Mouse (Mus musculus): ENCODE measurements around the gene Tns3.

Tns3 gene

GRCm38 (mm10) chr11:8664393-8664743 is at the start of gene Tns3:
Gene Tns3, minus strand, starts transcription at chr11:8664535.
- in situ Hi-C loops (cut with MboI, MseI), result no loop called here

- in situ Hi-C loops (cut with MboI, MseI), result no loop called here
These were observed 42.1 kb upstream of the Tns3 start for GRCm38 (mm10) chr11:8706246-8707041.

DNA sequence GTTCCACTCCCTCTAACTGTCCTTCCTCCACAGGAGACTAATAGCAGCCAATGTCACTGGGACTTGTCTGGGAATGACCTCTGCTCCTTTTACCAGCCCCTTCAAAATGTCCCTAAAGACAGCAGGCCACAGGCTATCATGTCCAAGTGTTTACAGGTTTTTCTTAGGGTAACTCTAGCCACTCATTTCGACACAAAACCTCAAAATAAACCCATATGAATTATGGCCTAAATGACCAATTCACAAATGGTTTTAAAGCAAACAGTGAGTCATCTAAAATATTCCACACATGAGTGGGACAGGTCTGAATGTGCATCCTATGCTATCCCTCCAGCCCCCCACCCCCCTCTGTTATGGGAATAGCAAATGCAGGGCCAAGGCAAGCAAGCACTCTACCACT is 40.8 kb upstream of the Tns3 start:
- in situ Hi-C loops (cut with MboI, MseI), result no loop called here

- in situ Hi-C loops (cut with MboI, MseI), result no loop called here
These were observed 39.5 kb upstream of the Tns3 start for GRCm38 (mm10) chr11:8703876-8704275.

DNA sequence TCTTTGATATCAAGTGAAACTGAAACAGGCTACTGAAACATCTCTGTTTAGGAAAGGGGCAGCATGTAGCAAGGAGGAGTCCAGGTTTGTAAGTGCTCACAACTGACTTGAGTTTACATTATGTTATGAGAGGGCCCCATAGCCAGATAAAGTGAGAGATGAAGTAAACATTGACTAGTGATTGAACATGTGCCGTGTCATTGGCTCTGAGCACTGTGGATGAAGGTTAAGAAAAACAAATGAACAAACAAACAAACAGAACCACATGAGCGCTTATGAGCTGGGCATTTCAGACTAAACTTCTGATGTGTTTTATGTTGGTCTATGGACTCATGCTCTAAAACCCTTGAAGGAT is 38.2 kb upstream of the Tns3 start:
- in situ Hi-C loops (cut with MboI, MseI), result no loop called here

- in situ Hi-C loops (cut with MboI, MseI), result no loop called here
These were observed 37.7 kb upstream of the Tns3 start for GRCm38 (mm10) chr11:8701845-8702531.

GRCm38 (mm10) chr11:8701400-8701799 is 37.1 kb upstream of the Tns3 start:
- in situ Hi-C loops (cut with MboI, MseI), result no loop called here

DNA sequence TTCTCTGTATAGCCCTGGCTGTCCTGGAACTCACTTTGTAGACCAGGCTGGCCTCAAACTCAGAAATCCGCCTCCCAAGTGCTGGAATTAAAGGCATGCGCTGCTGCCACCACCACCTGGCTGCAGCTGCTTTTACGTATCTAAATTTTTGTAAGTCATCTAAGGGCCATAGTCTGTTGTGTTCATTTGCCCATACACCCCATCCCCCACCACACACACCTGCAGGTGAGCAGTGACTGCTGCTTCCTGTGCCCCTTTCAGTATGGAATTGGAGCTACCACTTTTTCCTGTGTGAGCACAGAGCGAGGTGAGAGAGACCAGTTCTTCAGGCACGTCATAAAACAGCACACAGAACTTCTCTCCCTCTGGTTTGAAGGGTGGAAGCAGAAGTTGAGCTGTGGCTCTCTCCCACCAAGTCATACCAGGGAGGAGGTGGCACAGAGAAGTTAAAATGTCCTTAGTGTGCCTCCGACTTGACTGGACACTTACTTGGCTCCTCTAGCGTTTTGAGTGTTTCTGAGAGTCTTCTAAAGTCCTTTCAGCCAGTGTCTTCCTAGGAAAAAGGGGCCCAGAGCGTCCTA is 36.4 kb upstream of the Tns3 start:
- in situ Hi-C loops (cut with MboI, MseI), result no loop called here

GRCm38 (mm10) chr11:8699777-8700176 is 35.4 kb upstream of the Tns3 start:
- in situ Hi-C loops (cut with MboI, MseI), result no loop called here

- in situ Hi-C loops (cut with MboI, MseI), result no loop called here
These were observed 33.3 kb upstream of the Tns3 start for GRCm38 (mm10) chr11:8697670-8698069.

DNA sequence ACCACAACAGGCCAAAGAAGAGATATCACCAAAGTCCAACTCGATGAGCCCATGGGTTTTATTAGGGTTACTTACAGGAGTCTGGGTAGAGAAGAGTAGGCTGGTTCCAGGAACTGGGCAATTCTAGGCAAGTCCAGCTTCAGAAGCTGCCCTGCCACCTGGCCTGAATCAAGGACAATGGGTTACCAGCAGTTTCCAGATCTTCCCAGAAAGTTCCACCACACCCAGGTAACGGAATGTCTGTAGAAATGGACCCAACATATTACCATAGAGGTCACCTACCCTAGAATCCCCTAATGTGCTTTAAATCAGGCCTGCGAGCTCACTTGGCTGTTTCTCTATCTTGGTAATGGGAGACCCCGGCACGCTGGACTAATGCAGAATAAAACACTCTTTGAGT is 29.8 kb upstream of the Tns3 start:
- in situ Hi-C loops (cut with MboI, MseI), result no loop called here

GRCm38 (mm10) chr11:8692536-8693471 is 28.5 kb upstream of the Tns3 start:
- in situ Hi-C loops (cut with MboI, MseI), result no loop called here

GRCm38 (mm10) chr11:8692162-8692535 is 27.8 kb upstream of the Tns3 start:
- in situ Hi-C loops (cut with MboI, MseI), result no loop called here

DNA sequence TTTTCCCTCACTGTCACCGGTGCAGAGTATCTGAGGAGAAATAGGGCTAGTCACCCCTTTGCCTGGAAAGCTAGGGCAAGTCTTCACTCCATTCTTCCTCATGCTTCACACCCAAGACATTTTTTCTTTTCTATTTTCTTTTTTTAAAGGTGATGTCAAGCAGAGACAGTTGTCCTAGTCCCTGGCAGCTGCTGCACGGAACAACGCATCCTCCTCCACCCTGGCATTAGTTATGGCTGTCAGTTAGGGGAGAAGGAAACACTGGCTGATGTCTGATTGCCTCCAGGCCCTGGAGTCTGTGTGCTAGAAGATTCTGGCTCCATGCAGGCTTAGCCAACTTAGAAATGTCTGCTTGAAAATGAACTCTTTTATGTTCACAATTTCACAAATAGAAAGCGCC is 27.3 kb upstream of the Tns3 start:
- in situ Hi-C loops (cut with MboI, MseI), result no loop called here

- in situ Hi-C loops (cut with MboI, MseI), result no loop called here
These were observed 26.3 kb upstream of the Tns3 start for GRCm38 (mm10) chr11:8690633-8691032.

DNA sequence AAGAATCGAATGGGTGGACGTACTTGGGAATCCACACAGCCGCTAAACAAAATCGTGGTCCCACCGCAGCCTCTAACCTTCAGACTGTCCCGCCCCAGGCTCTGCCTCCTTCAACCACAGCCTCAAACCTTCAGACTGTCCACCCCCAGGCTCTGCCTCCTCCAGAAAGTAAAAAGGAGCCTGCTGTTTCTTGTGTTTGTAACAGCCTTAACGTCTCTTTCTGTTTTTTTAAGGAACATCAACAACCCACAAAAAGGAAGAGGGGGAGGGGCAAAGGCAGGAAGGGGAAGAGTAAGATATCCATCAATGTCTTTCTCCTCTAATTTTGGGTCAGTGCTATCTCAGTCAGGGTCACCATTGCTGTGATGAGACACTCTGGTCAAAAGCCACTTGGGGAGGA is 25.2 kb upstream of the Tns3 start:
- in situ Hi-C loops (cut with MboI, MseI), result loop anchor here (5.0 kb wide), 2 partner anchors 87 to 208 kb away; no protein-coding TSS in a partner anchor

- in situ Hi-C loops (cut with MboI, MseI), result loop anchor here (5.0 kb wide), 2 partner anchors 87 to 208 kb away; no protein-coding TSS in a partner anchor
These were observed 24.6 kb upstream of the Tns3 start for GRCm38 (mm10) chr11:8688907-8689306.

DNA sequence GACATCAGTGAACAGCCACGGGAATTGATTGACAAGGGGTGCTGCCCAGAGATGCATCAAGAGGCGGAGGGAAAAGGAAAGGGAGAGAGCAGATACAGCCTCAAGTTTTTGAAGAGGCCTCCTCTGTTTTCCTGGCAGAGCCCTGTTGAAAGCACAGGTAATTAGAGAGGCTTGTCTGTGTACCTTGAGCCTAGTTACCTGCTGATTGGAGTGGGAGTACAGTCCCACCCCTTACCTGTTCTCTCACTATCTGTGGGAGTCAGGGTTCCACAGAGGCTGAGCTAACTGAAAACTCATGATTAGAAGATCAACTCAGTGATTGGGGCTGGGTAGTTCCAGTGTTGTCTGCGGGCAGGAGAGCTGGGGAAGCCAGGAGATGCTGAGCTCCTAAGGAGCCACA is 22.2 kb upstream of the Tns3 start:
- in situ Hi-C loops (cut with MboI, MseI), result loop anchor here (5.0 kb wide), 2 partner anchors 84 to 211 kb away; no protein-coding TSS in a partner anchor

DNA sequence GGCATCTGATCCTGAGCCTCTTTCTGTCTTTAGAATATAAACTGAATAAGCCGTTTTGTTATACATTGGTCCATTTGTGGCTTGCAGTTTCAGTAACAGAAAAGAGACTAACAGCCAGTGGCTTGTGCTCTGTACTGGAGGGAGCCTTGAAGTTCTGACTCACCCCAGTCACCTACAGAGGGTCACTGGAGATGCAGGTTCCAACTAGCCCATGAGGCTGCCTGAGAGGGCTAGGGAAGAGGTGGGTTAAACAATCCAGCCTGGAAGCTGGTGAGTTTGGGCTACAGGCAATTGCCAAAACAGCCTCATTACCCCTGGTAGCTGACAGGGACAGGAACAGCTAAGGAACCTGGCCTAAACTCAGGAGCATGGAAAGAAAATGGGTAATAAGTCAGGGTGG is 21.7 kb upstream of the Tns3 start:
- in situ Hi-C loops (cut with MboI, MseI), result loop anchor here (5.0 kb wide), 2 partner anchors 84 to 211 kb away; no protein-coding TSS in a partner anchor

- in situ Hi-C loops (cut with MboI, MseI), result loop anchor here (5.0 kb wide), 2 partner anchors 83 to 212 kb away; no protein-coding TSS in a partner anchor
These were observed 20.9 kb upstream of the Tns3 start for GRCm38 (mm10) chr11:8685195-8685594.

DNA sequence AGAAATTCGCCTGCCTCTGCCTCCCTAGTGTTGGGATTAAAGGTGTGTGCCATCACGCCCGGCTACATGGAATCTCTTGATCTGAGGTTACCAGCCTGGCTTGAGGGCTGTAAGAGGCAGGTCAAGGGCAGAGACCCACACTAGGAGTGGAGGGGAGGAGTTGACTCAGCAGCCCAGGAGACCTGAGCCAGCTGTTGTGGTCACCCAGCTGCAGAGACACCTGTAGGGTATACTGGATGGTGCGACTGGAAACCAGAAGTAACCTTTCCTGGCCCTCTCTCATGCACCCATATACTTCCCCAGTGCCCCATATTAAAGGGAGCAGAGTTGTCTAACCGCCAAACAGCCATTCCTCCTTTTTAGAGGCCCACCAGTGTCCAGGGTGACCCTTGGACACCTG is 19.9 kb upstream of the Tns3 start:
- in situ Hi-C loops (cut with MboI, MseI), result no loop called here

DNA sequence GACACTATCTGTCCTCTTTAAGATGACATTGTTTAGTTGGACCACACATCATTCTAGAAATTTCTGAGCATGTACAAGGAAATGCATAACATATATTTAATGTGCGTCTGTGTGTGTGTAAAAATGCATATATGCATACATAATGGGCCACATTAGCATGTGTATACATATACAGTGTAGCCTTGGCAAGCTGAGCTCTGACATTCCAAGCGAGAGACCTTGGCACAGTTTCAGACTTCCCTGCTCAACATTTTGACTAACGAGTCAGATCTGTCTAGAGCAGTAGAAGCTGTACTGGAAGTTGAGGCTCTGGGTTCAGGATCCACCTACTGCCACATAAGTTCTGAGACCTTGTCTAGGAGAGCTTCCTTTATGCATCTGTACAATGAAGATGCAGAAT is 17.0 kb upstream of the Tns3 start:
- in situ Hi-C loops (cut with MboI, MseI), result no loop called here

Data from T-helper 2 cell (primary cell).